Mouse (Mus musculus) forelimb bud, embryonic 11.5 days (tissue): Measurements from ENCODE around the gene Rpl34.

Experiments used
- DNase-seq: peaks from one replicate; pipeline ENCODE4 v3.0.0-alpha.2; 2012; ENCODE audit warnings: low read depth, low spot score

The Rpl34 gene

DNA sequence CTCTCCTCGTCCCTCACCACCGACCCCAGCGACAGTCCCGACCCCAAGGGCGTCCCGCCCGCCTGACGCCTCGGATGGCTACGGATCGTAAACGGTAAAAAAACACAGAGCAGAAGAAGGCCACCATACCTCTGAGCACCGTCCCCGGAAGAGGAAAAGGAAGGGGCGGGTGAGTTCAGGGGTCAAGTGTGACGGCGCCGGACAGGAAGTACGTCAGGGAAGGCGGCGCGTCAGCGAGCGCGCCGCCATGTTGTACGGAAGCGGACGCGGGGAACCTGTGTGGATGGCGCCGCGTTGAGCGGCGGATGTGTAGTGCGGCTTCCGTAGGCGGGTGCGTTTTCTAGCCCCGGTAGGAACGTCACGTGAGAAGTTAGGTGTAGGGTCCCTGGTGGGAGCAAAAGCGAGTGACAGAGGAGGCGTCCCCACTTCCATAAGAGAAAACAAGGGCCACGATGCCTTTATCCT, at the start of gene Rpl34:
TSS of gene Rpl34 (minus strand) at position 210 of the 465 bp plus-strand sequence.
- peak; percentile 97 for DNase-seq

DNA sequence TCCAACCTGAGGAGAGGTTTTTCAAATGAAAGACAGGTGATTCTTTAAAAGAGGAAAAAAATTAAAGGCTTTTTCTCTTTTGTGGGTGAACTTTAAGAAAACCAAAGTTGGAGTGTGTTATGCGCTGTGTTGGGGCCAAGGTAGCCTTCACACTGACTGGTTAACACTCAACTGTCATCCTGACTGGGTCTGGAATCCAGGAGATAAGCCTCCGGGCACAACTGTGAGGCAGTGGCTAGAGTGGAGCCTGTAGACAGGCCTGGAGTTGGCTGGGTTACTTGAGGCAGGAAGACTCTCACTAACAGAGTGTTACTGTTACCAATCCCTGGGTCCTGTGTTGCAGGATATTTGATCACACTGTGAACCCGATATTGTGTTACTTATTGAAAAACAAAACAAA, 38.0 kb upstream of the Rpl34 start:
- no peak for DNase-seq

DNA sequence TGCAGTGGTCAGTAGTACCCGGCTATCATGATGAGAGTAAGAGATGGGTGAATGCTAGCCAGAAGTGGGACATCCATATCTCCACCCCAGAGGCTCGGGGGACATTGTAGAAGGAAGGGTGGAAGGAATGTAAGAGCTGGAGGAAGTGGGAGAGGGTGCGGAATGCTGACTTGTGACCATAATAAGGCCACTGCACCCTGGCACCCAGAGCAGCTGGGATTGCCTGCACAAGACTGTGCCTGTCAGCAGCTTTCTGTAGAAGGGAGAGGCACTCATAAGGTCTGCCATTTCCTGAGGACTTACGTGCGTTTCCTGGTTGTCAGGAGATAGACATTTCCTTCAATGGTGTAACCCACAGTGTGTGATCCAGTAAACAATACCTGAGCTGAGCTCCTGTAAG, 33.9 kb upstream of the Rpl34 start:
- DNase-seq, result no peak

- peak; percentile 71 for DNase-seq
Measured at GRCm38 (mm10) chr3:130760711-130761435, 30.7 kb upstream of the Rpl34 start.

- no peak for DNase-seq
Measured at GRCm38 (mm10) chr3:130758157-130758841, 28.1 kb upstream of the Rpl34 start.

GRCm38 (mm10) chr3:130757117-130757852, 27.1 kb upstream of the Rpl34 start:
- DNase-seq, result no peak

DNA sequence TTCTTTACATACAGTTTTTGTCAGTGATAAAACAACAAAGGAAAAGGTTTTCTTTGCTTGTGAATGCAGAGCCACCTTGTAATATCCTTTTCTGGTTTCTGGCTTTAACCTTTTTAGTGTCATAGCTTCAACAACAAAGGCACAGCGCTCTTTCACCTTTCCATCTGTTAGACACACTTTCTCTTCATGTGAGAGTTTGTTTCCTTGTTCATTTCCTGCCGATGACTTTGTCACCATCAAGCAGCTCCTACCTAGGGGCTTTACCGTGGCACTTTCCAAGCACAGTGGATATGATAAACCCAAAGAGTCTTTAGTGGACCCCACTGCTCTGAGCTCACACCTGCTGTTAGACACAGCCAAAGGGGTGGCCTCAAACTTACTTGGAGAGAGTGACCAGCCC, 19.0 kb upstream of the Rpl34 start:
- no peak for DNase-seq

GRCm38 (mm10) chr3:130746673-130747619, 16.7 kb upstream of the Rpl34 start:
- no peak for DNase-seq

- DNase-seq, result no peak
Measured at GRCm38 (mm10) chr3:130737652-130738361, 7.6 kb upstream of the Rpl34 start.

DNA sequence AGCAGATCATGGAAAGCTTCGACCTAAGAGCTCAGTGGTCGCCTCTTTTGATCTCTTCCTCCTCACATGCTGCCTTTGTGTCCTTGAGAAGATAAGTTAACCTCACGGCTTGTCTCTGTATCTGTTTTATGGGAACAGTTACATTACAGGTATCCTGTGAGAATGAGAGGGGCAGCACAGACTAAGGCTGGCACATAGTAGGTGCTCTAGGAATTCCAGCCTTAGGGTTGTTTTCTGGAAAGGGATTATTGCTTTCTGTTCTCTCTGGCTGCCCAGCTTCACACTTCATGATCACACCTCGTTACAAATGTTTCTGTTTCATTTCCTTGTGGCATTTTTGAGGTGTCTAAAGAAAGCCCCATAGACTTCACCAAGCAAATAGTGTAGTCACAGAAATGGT, 6.6 kb upstream of the Rpl34 start:
- DNase-seq, result no peak

GRCm38 (mm10) chr3:130729472-130730188, 568 bp downstream of the Rpl34 start:
- no peak for DNase-seq

DNA sequence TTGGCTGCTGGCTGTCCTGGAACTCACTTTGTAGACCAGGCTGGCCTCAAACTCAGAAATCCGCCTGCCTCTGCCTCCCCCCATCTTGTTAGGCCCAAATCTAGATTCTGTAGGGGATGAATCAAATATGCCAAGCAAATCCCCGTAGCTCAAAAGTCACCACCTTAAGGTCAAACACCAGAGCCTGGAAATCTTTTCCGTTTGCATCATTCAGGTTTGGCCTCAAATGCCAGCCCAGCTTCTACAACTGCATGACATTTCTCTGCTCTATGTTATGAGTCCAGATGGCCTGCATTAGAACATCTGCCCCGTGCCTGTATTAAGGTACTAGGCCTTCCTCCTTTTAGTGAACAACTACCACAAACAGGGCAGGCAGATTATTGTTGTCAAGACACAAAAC, 2.5 kb downstream of the Rpl34 start:
- DNase-seq, result no peak

- no peak for DNase-seq
Measured at GRCm38 (mm10) chr3:130727036-130727435, 3.2 kb downstream of the Rpl34 start.

DNA sequence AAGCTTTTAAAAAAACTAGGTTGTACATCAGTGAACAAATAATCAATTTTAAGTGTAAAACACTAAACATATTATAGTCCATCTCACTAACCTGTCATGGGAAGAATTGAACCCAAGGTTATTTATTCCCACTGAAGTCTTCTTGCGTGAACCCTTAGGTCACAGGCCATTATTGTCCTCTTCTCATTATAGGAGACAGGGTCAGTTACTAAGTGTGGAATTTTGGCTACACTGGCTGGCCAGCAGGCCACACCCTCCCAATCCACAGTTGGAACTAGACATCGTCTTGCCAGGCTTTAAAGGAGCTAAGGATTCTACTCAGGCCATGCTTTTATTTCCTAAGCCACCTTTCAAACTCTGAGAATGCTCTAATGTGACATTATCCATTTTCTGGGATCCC, 4.5 kb downstream of the Rpl34 start:
- no peak for DNase-seq

DNA sequence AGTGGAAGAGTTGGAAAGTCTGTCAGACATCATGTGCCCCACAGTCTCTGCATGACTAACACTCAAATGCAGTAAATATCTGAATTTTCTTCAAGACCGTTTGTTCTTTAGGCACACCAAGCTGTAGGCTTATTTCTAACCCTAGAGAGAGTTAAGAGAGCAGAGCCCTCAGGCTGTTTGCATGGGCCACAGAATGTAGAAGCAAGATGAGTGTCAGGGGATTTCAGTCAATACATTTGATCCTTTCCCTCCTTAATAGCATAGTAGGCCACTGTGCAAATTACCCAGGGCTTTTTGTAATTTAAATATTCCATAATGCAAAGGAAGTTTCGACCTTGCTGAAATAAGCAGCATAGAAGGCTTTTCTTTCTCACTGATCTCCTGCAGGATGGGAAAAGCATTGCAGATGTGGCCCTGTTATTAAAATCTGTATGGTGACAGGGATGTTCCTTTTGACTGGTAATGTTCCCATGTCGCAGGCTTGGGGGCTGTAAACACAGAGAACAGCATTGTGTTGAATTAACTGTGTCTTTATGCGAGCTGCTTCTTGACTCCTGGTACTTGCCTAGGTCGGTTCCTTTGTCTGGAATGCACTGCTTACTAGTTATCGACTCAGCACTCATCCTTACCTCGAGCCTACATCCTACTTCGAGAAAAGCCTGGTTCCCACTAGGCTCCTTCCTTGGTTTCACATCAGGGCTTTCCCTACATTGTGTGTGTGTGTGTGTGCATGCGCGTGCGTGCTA, 7.3 kb downstream of the Rpl34 start:
- no peak for DNase-seq

DNA sequence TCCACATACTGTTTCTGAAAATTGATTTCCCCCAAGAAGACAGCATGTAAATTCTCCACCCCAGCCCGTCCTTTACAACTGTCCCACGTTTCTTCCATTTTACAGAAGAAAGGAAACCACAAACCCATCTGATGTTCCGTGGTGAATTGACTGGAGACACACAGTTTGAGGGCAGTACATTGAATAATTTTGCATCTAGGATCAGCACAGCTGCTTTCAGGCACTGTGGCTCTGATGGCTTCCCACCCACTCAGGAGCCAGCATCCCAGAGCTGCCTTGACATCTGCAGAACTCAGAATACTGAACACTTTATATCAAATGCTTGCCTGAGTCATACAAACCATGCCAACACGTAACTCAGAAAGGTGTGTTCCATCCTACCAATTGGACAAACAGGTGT, 10.0 kb downstream of the Rpl34 start:
- DNase-seq, result no peak

DNA sequence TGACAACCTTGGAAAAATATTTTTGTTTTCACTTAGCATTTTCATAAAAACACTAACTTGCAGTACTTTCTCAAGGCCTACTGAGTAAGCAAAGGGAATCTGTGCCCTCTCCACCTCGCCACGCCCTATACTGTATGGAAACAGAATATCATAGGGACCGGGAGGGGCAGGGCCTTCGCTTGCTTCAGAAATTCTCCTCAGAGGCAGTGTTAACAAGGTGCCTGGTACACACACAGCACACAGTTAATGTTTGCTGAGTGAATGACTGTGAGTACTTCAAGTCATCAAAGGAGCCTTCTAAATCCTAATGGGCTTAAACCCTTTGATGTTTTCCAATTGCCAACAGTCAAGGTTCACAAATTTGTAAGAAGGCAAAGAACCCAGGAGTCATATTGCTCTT, 11.3 kb downstream of the Rpl34 start:
- DNase-seq, result no peak

DNA sequence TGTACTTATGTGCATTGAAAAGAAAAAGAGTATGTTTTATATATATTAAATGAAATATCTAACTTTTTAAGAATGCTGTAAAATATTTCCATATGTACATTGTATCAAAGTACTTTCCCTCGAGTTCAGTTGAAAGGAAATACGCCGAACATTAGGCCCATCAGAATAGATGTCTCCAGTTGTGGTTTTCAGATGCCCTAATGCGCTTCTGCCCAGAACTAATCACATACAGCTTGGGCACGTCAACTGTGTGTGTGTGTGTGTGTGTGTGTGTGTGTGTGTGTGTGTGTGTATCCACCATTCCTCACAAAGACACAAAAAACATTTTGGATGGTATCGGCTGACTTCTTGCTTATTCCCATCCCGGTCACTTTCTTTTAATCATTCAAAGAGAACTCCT, 13.6 kb downstream of the Rpl34 start:
- DNase-seq, result no peak
